Mouse (Mus musculus): ENCODE data around the gene Cyp27b1.

DNA sequence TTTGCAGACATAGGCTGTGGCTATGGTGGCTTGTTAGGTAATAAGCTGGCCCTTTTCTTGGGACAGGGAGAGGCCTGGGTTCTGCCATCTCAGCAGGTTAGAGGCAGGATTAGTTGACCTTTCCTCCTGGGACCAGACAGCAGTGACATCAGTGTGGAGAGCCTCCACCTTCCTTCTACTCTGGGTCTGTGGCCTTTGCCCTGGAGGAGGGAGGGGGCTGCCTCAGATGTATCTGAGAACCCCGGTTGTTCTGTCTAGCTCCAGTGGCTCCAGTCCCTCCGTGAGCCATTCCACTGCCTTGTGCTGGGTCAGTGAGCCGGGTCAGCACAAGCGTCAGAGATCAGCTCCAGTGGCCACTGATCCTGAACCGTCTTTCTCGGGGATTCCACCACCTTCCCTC, 4.9 kb upstream of the Cyp27b1 start:
- TF ChIP-seq POLR2A (IDR thresholded peaks at IDR 0.05; ENCODE audit: borderline replicate concordance, insufficient read depth, low read length) (no peak), CTCF (IDR thresholded peaks at IDR 0.05; ENCODE audit: borderline replicate concordance, insufficient read depth, low read depth, low read length) (no peak)
